Mouse (Mus musculus) lung, embryonic 15.5 days (tissue): ENCODE measurements around the gene Impg1. TPM values are rescaled to one million over a fixed set of nuclear protein-coding genes. Genes with fewer than 3 reads are reported as not detected.

ENCODE experiments used
- ATAC-seq: fragments of 200-750 bp; cut with Nextera tagmentation; 2 replicates; pipeline ENCODE4 v1.8.0; 2017; ENCODE audit warnings: moderate number of reproducible peaks, borderline replicate concordance; ENCODE audit not compliant: low FRiP score, low TSS enrichment; ENCODE audit errors: extremely low read depth
- H3K27ac ChIP-seq: fragments of 300-500 bp; sonication (generic); 2 replicates; pipeline ENCODE4 v1.5.1; 2015; ENCODE audit warnings: moderate library complexity, mild to moderate bottlenecking, inconsistent platforms
- H3K27me3 ChIP-seq: fragments of 300-500 bp; sonication (generic); 2 replicates; pipeline ENCODE4 v1.6.1; 2015; ENCODE audit warnings: inconsistent platforms
- H3K36me3 ChIP-seq: fragments of 300-500 bp; sonication (generic); 2 replicates; pipeline ENCODE4 v1.6.1; 2015; ENCODE audit warnings: inconsistent platforms
- H3K4me1 ChIP-seq: fragments of 300-500 bp; sonication (generic); 2 replicates; pipeline ENCODE4 v1.6.1; 2015; ENCODE audit warnings: inconsistent platforms
- H3K4me2 ChIP-seq: fragments of 300-500 bp; sonication (generic); 2 replicates; pipeline ENCODE4 v1.6.1; 2015; ENCODE audit warnings: inconsistent platforms, mild to moderate bottlenecking, moderate library complexity
- H3K4me3 ChIP-seq: fragments of 300-500 bp; sonication (generic); 2 replicates; pipeline ENCODE4 v1.5.1; 2015; ENCODE audit warnings: mild to moderate bottlenecking, inconsistent platforms
- H3K9ac ChIP-seq: fragments of 300-500 bp; sonication (generic); 2 replicates; pipeline ENCODE4 v1.6.1; 2015; ENCODE audit warnings: inconsistent platforms
- H3K9me3 ChIP-seq: fragments of 300-500 bp; sonication (generic); 2 replicates; pipeline ENCODE4 v1.6.1; 2016; ENCODE audit warnings: inconsistent platforms
- WGBS: fragments of 180-500 bp; shearing (Covaris S2); methylation state at CpG from one replicate; pipeline ENCODE4 v1.1.7; 2015; 5-methylcytosine and 5-hydroxymethylcytosine counted together
- polyA plus RNA-seq: library from polyadenylated mRNA; unstranded; fragments of >200 nt; fragmentation: Nextera tagmentation; extraction: Ambion mirVana; gene quantifications from 2 replicates; pipeline ENCODE4 v1.2.1, GENCODE M21; 2015

The Impg1 gene
- polyA plus RNA-seq, 1 experiment from 2014 or later = 0.06 TPM

GRCm38 (mm10) chr9:80275772-80276134 is 189.5 kb downstream of the Impg1 start:
- Histone ChIP-seq H3K9me3 (no peaks in the 10 kb centered on the region), H3K4me3 (no peak overlapping the region), H3K4me1 (peaks cover 16% of the 10 kb centered on the region), H3K27me3 (no peaks in the 10 kb centered on the region), H3K4me2 (no peak overlapping the region), H3K9ac (no peak overlapping the region), H3K27ac (peak overlapping the region; percentile 66; the same call in 1 of the 2 replicates), H3K36me3 (peaks cover 9% of the 10 kb centered on the region; the same call in 1 of the 2 replicates)
- peak; percentile 72 for ATAC-seq
- WGBS = 42% methylated on average over 1 of the region's 1 CpGs

- Histone ChIP-seq H3K27ac (peak overlapping the region; percentile 78), H3K4me3 (no peak overlapping the region), H3K4me1 (peaks cover 16% of the 10 kb centered on the region), H3K4me2 (peak overlapping the region; percentile 4; the same call in 1 of the 2 replicates), H3K36me3 (peaks cover 12% of the 10 kb centered on the region; the same call in 1 of the 2 replicates), H3K9me3 (no peaks in the 10 kb centered on the region), H3K27me3 (no peaks in the 10 kb centered on the region), H3K9ac (no peak overlapping the region)
- peak; percentile 91 for ATAC-seq
- 45% methylated on average over 8 of the region's 8 CpGs for WGBS
These were observed 190.1 kb downstream of the Impg1 start for GRCm38 (mm10) chr9:80275053-80275771.

GRCm38 (mm10) chr9:80272951-80273350 is 192.3 kb downstream of the Impg1 start:
- Histone ChIP-seq H3K4me2 (no peak overlapping the region), H3K36me3 (peaks cover 15% of the 10 kb centered on the region; the same call in 1 of the 2 replicates), H3K27ac (no peak overlapping the region), H3K27me3 (no peaks in the 10 kb centered on the region), H3K9me3 (no peaks in the 10 kb centered on the region), H3K9ac (no peak overlapping the region), H3K4me3 (no peak overlapping the region), H3K4me1 (peaks cover 16% of the 10 kb centered on the region)
- 93% methylated on average over 1 of the region's 1 CpGs for WGBS
- no peak for ATAC-seq

GRCm38 (mm10) chr9:80269596-80269995 is 195.7 kb downstream of the Impg1 start:
- no peak for ATAC-seq
- H3K9ac ChIP-seq = no peak overlapping the region
- peaks cover 6% of the 10 kb centered on the region; the same call in 1 of the 2 replicates for H3K36me3 ChIP-seq
- no peak overlapping the region for H3K4me3 ChIP-seq
- no peaks in the 10 kb centered on the region for H3K9me3 ChIP-seq
- no peaks in the 10 kb centered on the region for H3K27me3 ChIP-seq
- H3K4me2 ChIP-seq = no peak overlapping the region
- H3K4me1 ChIP-seq = peaks cover under 1% of the 10 kb centered on the region; the same call in 1 of the 2 replicates
- no peak overlapping the region for H3K27ac ChIP-seq
- WGBS = 69% methylated on average over 8 of the region's 8 CpGs

- no peak for ATAC-seq
- Histone ChIP-seq H3K36me3 (peaks cover 6% of the 10 kb centered on the region; the same call in 1 of the 2 replicates), H3K4me1 (no peaks in the 10 kb centered on the region), H3K9ac (no peak overlapping the region), H3K4me3 (no peak overlapping the region), H3K27me3 (no peaks in the 10 kb centered on the region), H3K9me3 (no peaks in the 10 kb centered on the region), H3K27ac (no peak overlapping the region), H3K4me2 (no peak overlapping the region)
- 74% methylated on average over 7 of the region's 7 CpGs for WGBS
These were observed 198.8 kb downstream of the Impg1 start for GRCm38 (mm10) chr9:80266507-80266906.

- Histone ChIP-seq H3K27ac (no peak overlapping the region), H3K4me1 (no peaks in the 10 kb centered on the region), H3K9ac (no peak overlapping the region), H3K4me3 (no peak overlapping the region), H3K4me2 (no peak overlapping the region), H3K27me3 (no peaks in the 10 kb centered on the region), H3K36me3 (peaks cover 6% of the 10 kb centered on the region; the same call in 1 of the 2 replicates), H3K9me3 (no peaks in the 10 kb centered on the region)
- no peak for ATAC-seq
- WGBS = 82% methylated on average over 7 of the region's 7 CpGs
These were observed 199.2 kb downstream of the Impg1 start for GRCm38 (mm10) chr9:80266086-80266485.
